Mouse (Mus musculus) testis, adult 2 months (tissue): Measurements from ENCODE around the gene Gm17693. TPM values are rescaled to one million over a fixed set of nuclear protein-coding genes. Genes with fewer than 3 reads are reported as not detected.
"Not testable (repeated sequence)": the region's sequence is repeated elsewhere in the genome, so short reads cannot be mapped to it uniquely, and the experiment has no call there.

ENCODE experiments used
- H3K27ac ChIP-seq: fragments of 200-500 bp; 2 replicates; pipeline ENCODE4 v1.5.1; 2012; ENCODE audit warnings: low read depth, low read length; ENCODE audit not compliant: control insufficient read depth, insufficient read depth
- H3K27me3 ChIP-seq: fragments of 200-500 bp; 2 replicates; pipeline ENCODE4 v1.6.1; 2012; ENCODE audit warnings: mild to moderate bottlenecking, low read length, moderate library complexity; ENCODE audit not compliant: control insufficient read depth, insufficient read depth
- H3K36me3 ChIP-seq: fragments of 200-500 bp; 2 replicates; pipeline ENCODE4 v1.6.1; 2012; ENCODE audit warnings: mild to moderate bottlenecking, low read length; ENCODE audit not compliant: control insufficient read depth, insufficient read depth
- H3K4me1 ChIP-seq: fragments of 200-500 bp; 2 replicates; pipeline ENCODE4 v1.6.1; 2012; ENCODE audit warnings: low read length; ENCODE audit not compliant: control insufficient read depth, insufficient read depth
- H3K4me3 ChIP-seq: fragments of 200-500 bp; 2 replicates; pipeline ENCODE4 v1.5.1; 2012; ENCODE audit warnings: low read depth, mild to moderate bottlenecking, low read length, moderate library complexity, mixed read lengths; ENCODE audit not compliant: control insufficient read depth
- polyA plus RNA-seq: library from polyadenylated mRNA; depleted of rRNA; stranded (reverse); fragments of >200 nt; gene quantifications from 2 replicates; pipeline ENCODE4 v1.2.3, GENCODE M21; 2012; rRNA removed

The Gm17693 gene
- 0.41 TPM in 1 of 2 replicates, not detected in the other for polyA plus RNA-seq

- not testable (repeated sequence) for H3K27ac ChIP-seq, H3K4me1 ChIP-seq, H3K36me3 ChIP-seq, H3K27me3 ChIP-seq, H3K4me3 ChIP-seq
Measured at GRCm38 (mm10) chrX:125705144-125705543, at the start of gene Gm17693. Gm17693 (plus strand) TSS chrX:125705444.
